Mouse (Mus musculus): ENCODE results near the gene Sept9. TPM values are rescaled to one million over a fixed set of nuclear protein-coding genes. Genes with fewer than 3 reads are reported as not detected.

The Sept9 gene
- polyA plus RNA-seq, 1 experiment = 0.37 TPM

- TF ChIP-seq GATA1 (IDR thresholded peaks at IDR 0.05; ENCODE audit: low read length) = no peak
- no peak for TF ChIP-seq TAL1 (IDR thresholded peaks at IDR 0.05; ENCODE audit: low read length)
- H3K9me3 ChIP-seq (ENCODE audit: control insufficient read depth, low read length) = no peaks in the 10 kb centered on the region
- H3K27me3 ChIP-seq (ENCODE audit: control insufficient read depth) = no peaks in the 10 kb centered on the region
- H3K4me3 ChIP-seq (replicated peaks) = no peak overlapping the region
- H3K4me1 ChIP-seq (ENCODE audit: control insufficient read depth) = no peaks in the 10 kb centered on the region
- no peaks in the 10 kb centered on the region for H3K36me3 ChIP-seq (ENCODE audit: control insufficient read depth)
These were observed 52.3 kb downstream of the Sept9 start for GRCm38 (mm10) chr11:117251755-117252154.

GRCm38 (mm10) chr11:117252846-117253245 is 53.4 kb downstream of the Sept9 start:
- Histone ChIP-seq H3K36me3 (ENCODE audit: control insufficient read depth) (no peaks in the 10 kb centered on the region), H3K4me3 (replicated peaks) (no peak overlapping the region), H3K27me3 (ENCODE audit: control insufficient read depth) (no peaks in the 10 kb centered on the region), H3K9me3 (ENCODE audit: control insufficient read depth, low read length) (no peaks in the 10 kb centered on the region), H3K4me1 (ENCODE audit: control insufficient read depth) (no peaks in the 10 kb centered on the region)
- TF ChIP-seq GATA1 (IDR thresholded peaks at IDR 0.05; ENCODE audit: low read length) (no peak), TAL1 (IDR thresholded peaks at IDR 0.05; ENCODE audit: low read length) (no peak)

- Histone ChIP-seq H3K4me3 (replicated peaks) (no peak overlapping the region), H3K9me3 (ENCODE audit: control insufficient read depth, low read length) (no peaks in the 10 kb centered on the region), H3K4me1 (ENCODE audit: control insufficient read depth) (no peaks in the 10 kb centered on the region), H3K27me3 (ENCODE audit: control insufficient read depth) (no peaks in the 10 kb centered on the region), H3K36me3 (ENCODE audit: control insufficient read depth) (no peaks in the 10 kb centered on the region)
- TF ChIP-seq GATA1 (IDR thresholded peaks at IDR 0.05; ENCODE audit: low read length) (no peak), TAL1 (IDR thresholded peaks at IDR 0.05; ENCODE audit: low read length) (no peak)
These were observed 55.0 kb downstream of the Sept9 start for GRCm38 (mm10) chr11:117254161-117255107.

- H3K27me3 ChIP-seq (ENCODE audit: control insufficient read depth) = no peaks in the 10 kb centered on the region
- H3K36me3 ChIP-seq (ENCODE audit: control insufficient read depth) = no peaks in the 10 kb centered on the region
- no peaks in the 10 kb centered on the region for H3K4me1 ChIP-seq (ENCODE audit: control insufficient read depth)
- no peaks in the 10 kb centered on the region for H3K9me3 ChIP-seq (ENCODE audit: control insufficient read depth, low read length)
- no peak overlapping the region for H3K4me3 ChIP-seq (replicated peaks)
- TF ChIP-seq TAL1 (IDR thresholded peaks at IDR 0.05; ENCODE audit: low read length) = no peak
- TF ChIP-seq GATA1 (IDR thresholded peaks at IDR 0.05; ENCODE audit: low read length) = no peak
These were observed 55.6 kb downstream of the Sept9 start for GRCm38 (mm10) chr11:117255108-117255489.

DNA sequence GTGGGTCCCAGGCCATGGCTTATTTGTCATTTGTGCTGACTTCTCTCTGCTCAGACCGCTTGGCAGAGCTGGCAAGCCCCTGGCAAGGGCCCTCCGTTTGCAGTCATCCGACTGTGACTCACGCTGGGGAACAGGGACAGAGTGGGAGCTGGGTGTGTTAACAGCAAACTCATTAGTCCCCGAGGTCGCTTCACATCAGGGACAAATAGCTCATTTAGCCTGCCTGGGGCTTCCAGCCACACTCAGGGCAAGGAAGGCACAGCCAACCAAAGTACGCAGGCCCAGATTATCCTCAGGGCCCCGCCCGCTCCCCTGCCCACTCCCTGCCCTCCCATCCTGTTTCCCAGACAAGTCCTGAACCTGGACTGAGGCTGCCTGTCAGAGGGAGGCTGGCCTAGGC is 56.6 kb downstream of the Sept9 start:
- no peaks in the 10 kb centered on the region for H3K4me1 ChIP-seq (ENCODE audit: control insufficient read depth)
- no peak for TF ChIP-seq GATA1 (IDR thresholded peaks at IDR 0.05; ENCODE audit: low read length)
- TF ChIP-seq TAL1 (IDR thresholded peaks at IDR 0.05; ENCODE audit: low read length) = no peak
- no peaks in the 10 kb centered on the region for H3K9me3 ChIP-seq (ENCODE audit: control insufficient read depth, low read length)
- H3K4me3 ChIP-seq (replicated peaks) = no peak overlapping the region
- no peaks in the 10 kb centered on the region for H3K27me3 ChIP-seq (ENCODE audit: control insufficient read depth)
- H3K36me3 ChIP-seq (ENCODE audit: control insufficient read depth) = no peaks in the 10 kb centered on the region

- no peaks in the 10 kb centered on the region for H3K4me1 ChIP-seq (ENCODE audit: control insufficient read depth)
- TF ChIP-seq GATA1 (IDR thresholded peaks at IDR 0.05; ENCODE audit: low read length) (no peak), TAL1 (IDR thresholded peaks at IDR 0.05; ENCODE audit: low read length) (no peak)
- no peaks in the 10 kb centered on the region for H3K9me3 ChIP-seq (ENCODE audit: control insufficient read depth, low read length)
- H3K27me3 ChIP-seq (ENCODE audit: control insufficient read depth) = no peaks in the 10 kb centered on the region
- H3K36me3 ChIP-seq (ENCODE audit: control insufficient read depth) = no peaks in the 10 kb centered on the region
- no peak overlapping the region for H3K4me3 ChIP-seq (replicated peaks)
These were observed 57.4 kb downstream of the Sept9 start for GRCm38 (mm10) chr11:117256840-117257239.

- Histone ChIP-seq H3K27me3 (ENCODE audit: control insufficient read depth) (no peaks in the 10 kb centered on the region), H3K36me3 (ENCODE audit: control insufficient read depth) (no peaks in the 10 kb centered on the region), H3K4me3 (replicated peaks) (no peak overlapping the region), H3K9me3 (ENCODE audit: control insufficient read depth, low read length) (no peaks in the 10 kb centered on the region), H3K4me1 (ENCODE audit: control insufficient read depth) (no peaks in the 10 kb centered on the region)
- no peak for TF ChIP-seq GATA1 (IDR thresholded peaks at IDR 0.05; ENCODE audit: low read length)
- no peak for TF ChIP-seq TAL1 (IDR thresholded peaks at IDR 0.05; ENCODE audit: low read length)
These were observed 57.8 kb downstream of the Sept9 start for GRCm38 (mm10) chr11:117257266-117257665.

GRCm38 (mm10) chr11:117257842-117258241 is 58.4 kb downstream of the Sept9 start:
- no peaks in the 10 kb centered on the region for H3K4me1 ChIP-seq (ENCODE audit: control insufficient read depth)
- no peak overlapping the region for H3K4me3 ChIP-seq (replicated peaks)
- H3K27me3 ChIP-seq (ENCODE audit: control insufficient read depth) = no peaks in the 10 kb centered on the region
- H3K9me3 ChIP-seq (ENCODE audit: control insufficient read depth, low read length) = no peaks in the 10 kb centered on the region
- TF ChIP-seq TAL1 (IDR thresholded peaks at IDR 0.05; ENCODE audit: low read length) (no peak), GATA1 (IDR thresholded peaks at IDR 0.05; ENCODE audit: low read length) (no peak)
- no peaks in the 10 kb centered on the region for H3K36me3 ChIP-seq (ENCODE audit: control insufficient read depth)

DNA sequence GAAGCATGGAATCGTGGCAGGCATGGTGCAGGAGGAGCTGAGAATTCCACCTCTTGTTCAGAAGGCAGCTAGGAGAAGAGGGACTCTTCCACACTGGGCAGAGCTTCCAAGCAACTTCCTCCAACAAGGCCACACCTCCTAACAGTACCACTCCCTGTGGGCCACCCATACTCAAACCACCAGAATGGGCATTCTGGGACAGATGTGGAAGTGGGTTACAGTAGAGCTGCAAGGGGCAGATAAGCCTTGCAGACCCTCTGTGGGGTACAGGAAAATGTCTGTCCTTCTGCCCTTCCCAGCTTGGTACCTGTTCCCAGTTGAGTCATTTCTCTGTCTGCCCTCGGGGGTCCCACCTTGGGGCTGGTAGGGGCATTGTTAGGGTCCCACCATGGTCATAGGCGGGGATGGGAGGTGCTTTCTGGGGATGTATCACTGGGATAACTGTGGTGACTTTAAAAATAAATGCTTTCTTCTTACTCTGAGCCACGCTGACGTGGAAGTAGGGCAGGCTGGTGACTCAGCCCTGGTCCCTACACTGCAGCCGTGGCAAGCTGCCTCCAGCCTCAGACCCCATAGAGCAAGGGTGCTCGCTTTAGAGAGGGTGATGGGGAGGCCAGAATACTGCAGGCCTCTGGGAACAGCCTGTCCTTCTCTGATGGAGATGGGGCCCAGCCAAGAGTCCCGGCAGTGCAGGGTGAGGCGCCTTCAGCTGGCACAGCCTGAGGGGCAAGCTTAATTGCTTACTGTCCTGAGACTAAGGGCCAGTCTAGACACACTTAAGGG is 59.9 kb downstream of the Sept9 start:
- Histone ChIP-seq H3K4me1 (ENCODE audit: control insufficient read depth) (no peaks in the 10 kb centered on the region), H3K36me3 (ENCODE audit: control insufficient read depth) (no peaks in the 10 kb centered on the region), H3K4me3 (replicated peaks) (no peak overlapping the region), H3K27me3 (ENCODE audit: control insufficient read depth) (no peaks in the 10 kb centered on the region), H3K9me3 (ENCODE audit: control insufficient read depth, low read length) (no peaks in the 10 kb centered on the region)
- no peak for TF ChIP-seq GATA1 (IDR thresholded peaks at IDR 0.05; ENCODE audit: low read length)
- TF ChIP-seq TAL1 (IDR thresholded peaks at IDR 0.05; ENCODE audit: low read length) = no peak
